Mouse (Mus musculus) brain, embryonic 14.5 days (tissue): ENCODE data around the gene Mrpl22.

Source experiments
- CTCF ChIP-seq: fragments of 200-500 bp; IDR thresholded peaks from 2 replicates; pipeline ENCODE4 v1.5.1; 2012; ENCODE audit warnings: inconsistent platforms, mild to moderate bottlenecking, moderate library complexity, borderline replicate concordance; ENCODE audit not compliant: insufficient read depth, insufficient read length; ENCODE audit errors: extremely low read depth
- POLR2A ChIP-seq: fragments of 200-500 bp; IDR thresholded peaks from 2 replicates; pipeline ENCODE4 v1.6.1; 2012; ENCODE audit warnings: mild to moderate bottlenecking, inconsistent platforms, borderline replicate concordance; ENCODE audit not compliant: poor library complexity, insufficient read depth, insufficient read length, severe bottlenecking; ENCODE audit errors: extremely low read depth

- TF ChIP-seq POLR2A, result no peak
- TF ChIP-seq CTCF, result no peak
Measured at GRCm38 (mm10) chr11:58132026-58132425, 39.4 kb upstream of the Mrpl22 start.
